Mouse (Mus musculus) lung, embryonic 16.5 days (tissue): ENCODE results near the gene Cep85l. TPM values are rescaled to one million over a fixed set of nuclear protein-coding genes. Genes with fewer than 3 reads are reported as not detected.

ENCODE experiments used
- ATAC-seq: fragments of 200-750 bp; cut with Nextera tagmentation; 2 replicates; pipeline ENCODE4 v1.8.0; 2017; ENCODE audit warnings: low read depth, mild to moderate bottlenecking, moderate library complexity
- H3K27ac ChIP-seq: fragments of 300-500 bp; sonication (generic); 2 replicates; pipeline ENCODE4 v1.5.1; 2014; ENCODE audit warnings: mild to moderate bottlenecking, control low read depth, low read length
- H3K27me3 ChIP-seq: fragments of 300-500 bp; sonication (generic); 2 replicates; pipeline ENCODE4 v1.6.1; 2014; ENCODE audit warnings: low read depth, low read length, mixed read lengths; ENCODE audit not compliant: control insufficient read depth, insufficient read depth
- H3K36me3 ChIP-seq: fragments of 300-500 bp; sonication (generic); 2 replicates; pipeline ENCODE4 v1.6.1; 2014; ENCODE audit warnings: low read length; ENCODE audit not compliant: control insufficient read depth, insufficient read depth
- H3K4me1 ChIP-seq: fragments of 300-500 bp; sonication (generic); replicated peaks from 2 replicates; pipeline ENCODE4 v1.6.1; 2014; ENCODE audit warnings: low read length, mixed read lengths; ENCODE audit not compliant: control insufficient read depth, insufficient read depth
- H3K4me2 ChIP-seq: fragments of 300-500 bp; sonication (generic); 2 replicates; pipeline ENCODE4 v1.6.1; 2014; ENCODE audit warnings: low read depth, low read length, control low read depth
- H3K4me3 ChIP-seq: fragments of 300-500 bp; sonication (generic); 2 replicates; pipeline ENCODE4 v1.5.1; 2014; ENCODE audit warnings: mild to moderate bottlenecking, low read length, control low read depth
- H3K9ac ChIP-seq: fragments of 300-500 bp; sonication (generic); 2 replicates; pipeline ENCODE4 v1.6.1; 2014; ENCODE audit warnings: low read length, control low read depth
- H3K9me3 ChIP-seq: fragments of 300-500 bp; sonication (generic); 2 replicates; pipeline ENCODE4 v1.6.1; 2016; ENCODE audit warnings: low read length; ENCODE audit not compliant: control insufficient read depth
- WGBS: fragments of 180-500 bp; shearing (Covaris S2); extraction: QIAGEN DNeasy Blood & Tissue Kit; methylation state at CpG from one replicate; pipeline ENCODE4 v1.1.7; 2014; 5-methylcytosine and 5-hydroxymethylcytosine counted together
- polyA plus RNA-seq: library from polyadenylated mRNA; unstranded; fragments of >200 nt; fragmentation: Nextera tagmentation; extraction: Ambion mirVana; gene quantifications from 2 replicates; pipeline ENCODE4 v1.2.1, GENCODE M21; 2015

Cep85l gene
- polyA plus RNA-seq, 1 experiment from 2014 or later: 5.4 TPM

DNA sequence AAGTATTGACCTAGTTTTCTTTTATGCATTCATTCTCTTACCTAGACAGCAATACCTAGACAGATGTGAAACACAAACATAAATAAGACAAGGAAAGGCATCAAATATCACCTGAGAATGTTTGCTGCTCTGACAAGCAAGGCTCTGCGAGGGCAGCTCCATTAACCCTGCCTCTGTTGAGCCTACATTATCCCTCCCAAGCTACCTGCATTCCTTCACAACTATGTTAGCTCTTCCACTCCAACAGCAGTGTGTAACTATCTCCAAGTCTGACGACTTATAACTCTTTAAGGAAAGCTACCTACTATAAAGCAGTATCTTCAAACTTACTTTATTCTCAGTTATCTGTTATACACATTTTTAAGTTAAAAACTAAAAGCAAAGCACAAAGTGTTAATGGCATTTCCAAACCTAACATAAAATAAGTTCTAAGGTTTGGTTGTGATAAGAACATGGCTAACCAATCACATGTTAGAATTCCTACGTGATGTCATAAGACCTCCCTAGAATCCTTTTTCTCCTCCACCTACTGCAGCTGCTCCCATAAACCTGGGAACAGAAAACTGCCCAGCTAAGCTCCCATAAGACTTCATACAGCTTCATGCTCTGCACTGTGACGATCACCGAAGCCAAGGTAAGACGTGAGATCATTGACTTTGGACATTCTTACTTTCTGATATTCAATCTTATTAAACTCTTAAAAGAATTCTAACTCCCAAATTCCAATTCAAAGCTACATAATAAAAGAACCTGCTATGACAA is 42.4 kb downstream of the Cep85l start, which contains the start of gene Pln:
Gene Pln (plus strand): TSS at position 506 of the 762 bp plus-strand sequence.
- H3K4me3 ChIP-seq: no peak within 1 kb of the TSS
- H3K9me3 ChIP-seq: no peaks in the 10 kb centered on the region
- H3K36me3 ChIP-seq: no peaks in the 10 kb centered on the region
- H3K9ac ChIP-seq: no peak within 1 kb of the TSS
- no peaks in the 10 kb centered on the region for H3K27me3 ChIP-seq
- ATAC-seq: no peak
- 66% methylated on average over 6 of the region's 6 CpGs for WGBS
- H3K4me2 ChIP-seq: no peak within 1 kb of the TSS
- 0 out of 2 replicates have a peak, but pooled peaks cover 9% of the 10 kb centered on the region for H3K4me1 ChIP-seq
- no peak within 1 kb of the TSS for H3K27ac ChIP-seq

DNA sequence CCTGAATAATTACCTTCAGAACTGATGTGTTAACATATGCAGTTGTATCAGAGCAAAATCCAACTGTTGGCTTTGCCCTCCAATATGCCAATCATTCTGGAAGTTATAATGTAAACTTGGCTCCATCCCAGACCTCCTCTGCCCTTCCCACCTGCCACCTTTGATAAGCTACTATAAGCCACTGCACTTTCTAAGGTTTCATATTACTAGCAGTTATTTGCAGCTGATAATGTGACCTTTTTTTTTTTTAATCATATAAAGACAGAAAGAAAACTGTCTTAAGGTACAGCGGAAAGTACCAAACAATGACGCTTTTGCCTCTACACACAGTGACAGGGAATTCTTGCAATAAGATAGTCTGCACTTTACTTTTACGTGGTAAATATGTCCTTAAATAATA is 43.8 kb downstream of the Cep85l start:
- no peaks in the 10 kb centered on the region for H3K36me3 ChIP-seq
- H3K9me3 ChIP-seq: no peaks in the 10 kb centered on the region
- no peak overlapping the region for H3K9ac ChIP-seq
- H3K4me2 ChIP-seq: no peak overlapping the region
- H3K27ac ChIP-seq: no peak overlapping the region
- no peak overlapping the region for H3K4me3 ChIP-seq
- no peak for ATAC-seq
- 0 out of 2 replicates have a peak, but pooled peaks cover 9% of the 10 kb centered on the region for H3K4me1 ChIP-seq
- WGBS: 76% methylated on average over 3 of the region's 3 CpGs
- H3K27me3 ChIP-seq: no peaks in the 10 kb centered on the region

- Histone ChIP-seq H3K36me3 (no peaks in the 10 kb centered on the region), H3K9ac (no peak overlapping the region), H3K27me3 (no peaks in the 10 kb centered on the region), H3K27ac (no peak overlapping the region), H3K4me2 (no peak overlapping the region), H3K4me1 (0 out of 2 replicates have a peak, but pooled peaks cover 9% of the 10 kb centered on the region), H3K4me3 (no peak overlapping the region), H3K9me3 (no peaks in the 10 kb centered on the region)
- 80% methylated on average over 2 of the region's 2 CpGs for WGBS
- ATAC-seq: no peak
These were observed 44.5 kb downstream of the Cep85l start for GRCm38 (mm10) chr10:53335266-53335665.

DNA sequence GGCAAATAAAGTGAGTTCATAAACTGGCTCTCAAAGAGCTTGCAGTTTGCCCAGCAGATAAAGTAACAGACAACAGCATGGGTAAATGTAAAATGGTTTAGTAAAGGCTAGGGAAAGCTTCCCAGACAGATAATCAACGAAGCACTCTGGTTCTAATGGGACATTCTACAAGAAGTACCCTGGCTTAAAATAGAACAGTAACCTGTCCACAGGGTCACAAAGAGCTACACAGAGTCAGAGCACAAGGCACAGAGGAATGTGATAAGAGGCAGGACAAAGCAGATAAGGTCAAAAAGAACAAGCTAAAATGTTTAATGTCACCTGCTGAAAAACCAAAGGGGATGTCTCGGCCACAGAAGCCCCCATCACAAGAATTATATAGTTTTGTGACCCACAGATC is 47.0 kb downstream of the Cep85l start:
- H3K4me3 ChIP-seq: no peak overlapping the region
- 0 out of 2 replicates have a peak, but pooled peaks cover 9% of the 10 kb centered on the region for H3K4me1 ChIP-seq
- no peak for ATAC-seq
- H3K36me3 ChIP-seq: no peaks in the 10 kb centered on the region
- H3K9ac ChIP-seq: no peak overlapping the region
- WGBS: 41% methylated on average over 2 of the region's 2 CpGs
- no peak overlapping the region for H3K27ac ChIP-seq
- H3K4me2 ChIP-seq: no peak overlapping the region
- H3K9me3 ChIP-seq: no peaks in the 10 kb centered on the region
- H3K27me3 ChIP-seq: no peaks in the 10 kb centered on the region

- Histone ChIP-seq H3K4me2 (no peak overlapping the region), H3K9ac (no peak overlapping the region), H3K27ac (no peak overlapping the region), H3K36me3 (no peaks in the 10 kb centered on the region), H3K27me3 (no peaks in the 10 kb centered on the region), H3K9me3 (no peaks in the 10 kb centered on the region), H3K4me3 (no peak overlapping the region), H3K4me1 (0 out of 2 replicates have a peak, but pooled peaks cover 6% of the 10 kb centered on the region)
- ATAC-seq: no peak
- 62% methylated on average over 3 of the region's 3 CpGs for WGBS
These were observed 50.5 kb downstream of the Cep85l start for GRCm38 (mm10) chr10:53329257-53329656.

- H3K27ac ChIP-seq: no peak overlapping the region
- ATAC-seq: no peak
These were observed 53.4 kb downstream of the Cep85l start for GRCm38 (mm10) chr10:53326367-53326766.

GRCm38 (mm10) chr10:53324663-53325062 is 55.1 kb downstream of the Cep85l start:
- ATAC-seq: peak; percentile 95
- no peaks in the 10 kb centered on the region for H3K36me3 ChIP-seq
- no peaks in the 10 kb centered on the region for H3K9me3 ChIP-seq
- H3K4me3 ChIP-seq: no peak overlapping the region
- no peak overlapping the region for H3K9ac ChIP-seq
- H3K27ac ChIP-seq: peak overlapping the region; percentile 25; the same call in 1 of the 2 replicates
- H3K4me1 ChIP-seq: 0 out of 2 replicates have a peak, but pooled peaks cover 6% of the 10 kb centered on the region
- H3K27me3 ChIP-seq: no peaks in the 10 kb centered on the region
- H3K4me2 ChIP-seq: no peak overlapping the region
- 17% methylated on average over 1 of the region's 1 CpGs for WGBS

More at GRCm38 (mm10) chr10:53326367-53326766, 53.4 kb downstream of the Cep85l start:
- H3K36me3 ChIP-seq: no peaks in the 10 kb centered on the region
- H3K9ac ChIP-seq: no peak overlapping the region
- 0 out of 2 replicates have a peak, but pooled peaks cover 6% of the 10 kb centered on the region for H3K4me1 ChIP-seq
- H3K9me3 ChIP-seq: no peaks in the 10 kb centered on the region
- no peak overlapping the region for H3K4me3 ChIP-seq
- no peaks in the 10 kb centered on the region for H3K27me3 ChIP-seq
- H3K4me2 ChIP-seq: no peak overlapping the region

- Histone ChIP-seq H3K4me1 (0 out of 2 replicates have a peak, but pooled peaks cover 6% of the 10 kb centered on the region), H3K9ac (no peak overlapping the region), H3K4me2 (no peak overlapping the region), H3K9me3 (no peaks in the 10 kb centered on the region), H3K4me3 (no peak overlapping the region), H3K27me3 (no peaks in the 10 kb centered on the region), H3K27ac (no peak overlapping the region), H3K36me3 (no peaks in the 10 kb centered on the region)
- ATAC-seq: no peak
These were observed 56.4 kb downstream of the Cep85l start for GRCm38 (mm10) chr10:53323367-53323766.

DNA sequence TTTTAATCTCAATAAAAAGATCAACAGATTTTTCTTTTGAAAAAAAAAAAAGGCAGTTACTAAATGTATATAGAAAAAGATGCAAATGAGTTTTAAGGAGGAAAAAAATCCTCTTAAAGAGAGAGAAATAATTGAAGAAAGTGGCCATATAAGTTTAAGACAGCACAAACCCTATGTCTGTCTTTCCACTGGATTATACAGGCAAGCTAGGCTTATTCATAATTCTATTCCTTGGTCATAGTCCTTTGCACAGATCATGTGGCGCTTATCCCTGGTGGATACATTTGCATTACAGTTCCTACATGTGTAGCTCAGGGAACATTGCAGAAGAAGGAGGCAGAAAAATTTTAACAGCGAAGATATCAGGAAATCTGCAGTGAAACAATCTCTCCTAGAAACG is 73.1 kb downstream of the Cep85l start:
- Histone ChIP-seq H3K4me2 (no peak overlapping the region), H3K36me3 (no peaks in the 10 kb centered on the region), H3K9me3 (no peaks in the 10 kb centered on the region), H3K4me3 (no peak overlapping the region), H3K27me3 (no peaks in the 10 kb centered on the region), H3K4me1 (no peaks in the 10 kb centered on the region), H3K9ac (no peak overlapping the region), H3K27ac (no peak overlapping the region)
- 91% methylated on average over 3 of the region's 3 CpGs for WGBS
- no peak for ATAC-seq
